Mouse (Mus musculus) erythroblast, embryonic 14.5 days (primary cell): ENCODE results near the gene Gchfr. TPM values are rescaled to one million over a fixed set of nuclear protein-coding genes. Genes with fewer than 3 reads are reported as not detected.
A peak's percentile ranks its signal among the peaks of the same experiment; 100 is the strongest.

Experiments used
- H3K27me3 ChIP-seq: 2 replicates; pipeline ENCODE4 v1.6.1; 2012; ENCODE audit warnings: inconsistent platforms; ENCODE audit not compliant: control insufficient read depth
- H3K36me3 ChIP-seq: 2 replicates; pipeline ENCODE4 v1.6.1; 2012; ENCODE audit warnings: mild to moderate bottlenecking, inconsistent platforms; ENCODE audit not compliant: control insufficient read depth
- H3K4me1 ChIP-seq: 2 replicates; pipeline ENCODE4 v1.6.1; 2012; ENCODE audit warnings: inconsistent platforms; ENCODE audit not compliant: control insufficient read depth
- H3K4me3 ChIP-seq: replicated peaks from 2 replicates; pipeline ENCODE3; 2012; ENCODE audit warnings: moderate library complexity, mild to moderate bottlenecking, inconsistent platforms
- H3K9me3 ChIP-seq: 2 replicates; pipeline ENCODE4 v1.6.1; 2012; ENCODE audit warnings: low read length, inconsistent platforms, mixed read lengths; ENCODE audit not compliant: control insufficient read depth
- GATA1 ChIP-seq: IDR thresholded peaks from 2 replicates; pipeline ENCODE4 v1.6.1; 2012; ENCODE audit warnings: low read length, inconsistent platforms, mixed read lengths
- TAL1 ChIP-seq: IDR thresholded peaks from 3 replicates; pipeline ENCODE4 v1.6.1; 2012; ENCODE audit warnings: low read length, inconsistent platforms, mixed read lengths
- polyA plus RNA-seq: library from polyadenylated mRNA; stranded (reverse); fragments of >175 nt; gene quantifications from 2 replicates; pipeline ENCODE4 v1.2.3, GENCODE M21; 2012

Gene Gchfr
- polyA plus RNA-seq, 1 experiment = 0.22 TPM

DNA sequence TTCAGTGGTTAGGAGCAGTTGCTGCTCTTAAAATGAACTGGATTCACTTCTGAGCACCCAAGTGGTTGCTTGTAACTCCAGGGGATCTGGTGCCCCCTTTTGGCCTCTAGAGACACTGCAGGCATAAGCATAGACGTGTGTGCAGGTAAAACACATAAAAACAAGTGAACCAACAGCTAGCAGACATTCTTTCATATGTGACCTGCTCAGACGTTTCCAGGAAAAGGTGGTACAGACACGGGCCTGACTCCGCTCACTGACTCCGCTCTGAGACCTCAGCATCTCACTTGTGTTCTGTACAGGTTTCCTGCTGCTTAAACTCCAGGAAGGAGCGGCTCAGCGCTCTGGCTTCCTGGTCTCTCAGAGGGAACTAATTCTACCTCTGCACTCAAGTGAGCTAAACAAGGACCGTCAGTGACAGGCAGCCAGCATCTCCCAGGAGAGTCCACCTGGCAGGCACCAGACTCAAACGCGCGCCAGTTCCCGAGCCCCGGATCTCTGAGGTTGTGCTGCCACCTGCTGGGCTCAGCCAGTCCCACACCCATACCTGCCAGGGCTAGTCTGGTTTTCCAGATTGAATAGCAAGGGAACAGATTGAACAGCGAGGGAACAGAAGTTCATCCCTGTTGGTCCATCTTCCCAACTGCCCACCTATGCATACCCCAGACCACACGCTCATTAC, 21.6 kb downstream of the Gchfr start:
- H3K4me1 ChIP-seq = peaks cover 13% of the 10 kb centered on the region
- H3K4me3 ChIP-seq = peak overlapping the region; percentile 59
- TF ChIP-seq TAL1 = no peak
- no peak for TF ChIP-seq GATA1
- no peaks in the 10 kb centered on the region for H3K9me3 ChIP-seq
- H3K27me3 ChIP-seq = no peaks in the 10 kb centered on the region
- H3K36me3 ChIP-seq = peaks cover 13% of the 10 kb centered on the region

DNA sequence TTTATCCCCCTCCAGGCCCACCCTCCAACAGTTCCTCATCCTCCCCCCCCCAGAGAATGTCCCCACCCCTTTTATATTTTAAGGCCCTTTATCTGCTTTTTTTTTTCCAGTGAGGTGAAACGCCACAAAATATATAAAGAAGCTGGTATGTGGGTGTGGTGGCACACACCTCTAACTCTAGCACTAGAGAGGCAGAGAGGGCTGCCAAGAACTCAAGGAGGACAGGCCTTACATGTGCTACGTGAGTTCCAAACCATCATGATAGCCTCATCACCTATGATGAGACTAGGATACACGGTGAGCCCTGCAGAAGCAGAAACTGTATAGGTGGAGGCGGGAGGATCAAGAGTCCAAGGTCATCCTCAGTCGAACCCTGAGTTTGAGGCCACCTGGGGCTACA, 23.4 kb downstream of the Gchfr start:
- peaks cover 4% of the 10 kb centered on the region for H3K36me3 ChIP-seq
- H3K4me3 ChIP-seq = no peak overlapping the region
- H3K4me1 ChIP-seq = peaks cover 13% of the 10 kb centered on the region
- no peak for TF ChIP-seq TAL1
- no peak for TF ChIP-seq GATA1
- no peaks in the 10 kb centered on the region for H3K9me3 ChIP-seq
- H3K27me3 ChIP-seq = no peaks in the 10 kb centered on the region

DNA sequence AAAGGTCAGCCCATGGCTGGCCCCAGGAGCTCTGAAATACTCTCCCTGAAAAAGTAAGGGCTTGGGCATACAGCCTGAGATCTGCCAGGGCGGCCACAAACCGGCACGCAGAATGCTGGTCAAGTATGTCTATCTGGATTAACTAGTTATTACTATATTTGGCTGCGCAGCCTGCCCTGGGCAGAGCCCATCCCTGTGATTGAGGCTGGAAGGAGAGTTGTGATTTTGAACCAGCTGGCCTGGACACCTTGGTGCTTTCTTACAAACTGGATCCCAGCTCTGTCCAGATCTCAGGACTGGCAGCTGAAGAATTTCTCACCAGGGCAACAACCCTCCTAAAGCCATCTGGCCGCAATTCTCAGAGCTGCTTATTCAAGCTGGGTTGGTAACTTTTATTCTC, 26.6 kb downstream of the Gchfr start:
- H3K27me3 ChIP-seq = no peaks in the 10 kb centered on the region
- TF ChIP-seq TAL1 = no peak
- TF ChIP-seq GATA1 = no peak

DNA sequence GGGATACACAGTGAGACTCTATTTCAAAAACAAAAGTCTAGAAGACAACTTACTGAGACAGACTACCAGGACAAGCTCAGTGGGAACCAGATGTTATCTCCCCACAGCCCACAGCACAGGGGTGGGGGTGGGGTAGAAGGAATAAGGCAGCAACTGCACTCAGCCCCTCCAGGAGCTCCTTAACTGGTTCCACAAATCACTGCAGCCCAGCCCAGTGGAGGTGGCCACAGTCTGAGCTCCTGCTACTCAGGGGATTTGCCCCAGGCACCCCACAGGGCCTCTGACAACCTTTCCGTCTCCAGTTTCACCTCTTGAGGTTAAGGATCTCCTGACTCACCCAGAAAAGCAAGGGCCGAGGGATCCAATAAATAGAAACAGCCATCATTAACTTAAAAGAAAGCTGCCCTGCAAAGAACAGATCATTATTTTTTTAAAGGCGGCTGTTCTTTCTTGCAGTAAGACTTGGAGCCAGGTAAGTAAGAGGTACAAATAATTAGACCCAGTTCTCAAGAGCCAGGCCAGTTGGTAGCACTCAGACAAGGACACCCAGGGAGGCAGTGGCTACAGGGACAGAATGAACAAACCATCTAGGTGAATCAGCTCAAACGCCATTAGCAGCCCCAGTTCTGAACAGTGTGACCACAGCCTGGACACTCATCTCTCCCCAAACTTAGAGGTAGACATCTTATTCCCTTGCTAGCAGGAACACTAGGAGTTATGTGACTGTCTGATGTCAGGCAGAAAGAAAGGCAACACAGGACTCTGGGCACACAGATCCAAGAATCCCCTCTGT, 28.9 kb downstream of the Gchfr start:
- H3K36me3 ChIP-seq = no peaks in the 10 kb centered on the region
- no peak for TF ChIP-seq GATA1
- no peak for TF ChIP-seq TAL1
- H3K9me3 ChIP-seq = no peaks in the 10 kb centered on the region
- no peaks in the 10 kb centered on the region for H3K27me3 ChIP-seq
- H3K4me1 ChIP-seq = peaks cover 7% of the 10 kb centered on the region
- no peak overlapping the region for H3K4me3 ChIP-seq

More for the DNA sequence above, 26.6 kb downstream of the Gchfr start:
- peaks cover 16% of the 10 kb centered on the region for H3K4me1 ChIP-seq
- H3K36me3 ChIP-seq = no peaks in the 10 kb centered on the region
- no peaks in the 10 kb centered on the region for H3K9me3 ChIP-seq
- H3K4me3 ChIP-seq = no peak overlapping the region

DNA sequence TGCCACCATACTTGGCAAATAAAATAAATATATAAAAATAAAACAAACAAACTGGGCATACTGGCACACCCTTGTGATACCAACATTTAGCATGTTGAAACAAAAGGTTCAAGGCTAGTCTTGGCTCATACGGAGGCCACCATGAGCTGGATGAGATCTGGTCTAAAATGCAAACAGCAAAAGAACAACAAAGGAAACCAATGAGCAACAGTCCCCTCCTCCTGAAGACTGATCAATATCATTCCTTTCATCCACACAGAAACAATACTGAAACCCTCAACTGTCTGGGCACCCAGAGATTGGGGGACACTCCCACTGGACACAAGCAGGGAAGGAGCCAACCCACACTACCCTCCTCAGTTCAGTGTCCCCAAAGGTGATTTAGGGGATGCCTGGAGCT, 29.9 kb downstream of the Gchfr start:
- peaks cover 7% of the 10 kb centered on the region for H3K4me1 ChIP-seq
- no peak for TF ChIP-seq GATA1
- no peak for TF ChIP-seq TAL1
- no peaks in the 10 kb centered on the region for H3K9me3 ChIP-seq
- H3K4me3 ChIP-seq = no peak overlapping the region
- no peaks in the 10 kb centered on the region for H3K27me3 ChIP-seq
- no peaks in the 10 kb centered on the region for H3K36me3 ChIP-seq

DNA sequence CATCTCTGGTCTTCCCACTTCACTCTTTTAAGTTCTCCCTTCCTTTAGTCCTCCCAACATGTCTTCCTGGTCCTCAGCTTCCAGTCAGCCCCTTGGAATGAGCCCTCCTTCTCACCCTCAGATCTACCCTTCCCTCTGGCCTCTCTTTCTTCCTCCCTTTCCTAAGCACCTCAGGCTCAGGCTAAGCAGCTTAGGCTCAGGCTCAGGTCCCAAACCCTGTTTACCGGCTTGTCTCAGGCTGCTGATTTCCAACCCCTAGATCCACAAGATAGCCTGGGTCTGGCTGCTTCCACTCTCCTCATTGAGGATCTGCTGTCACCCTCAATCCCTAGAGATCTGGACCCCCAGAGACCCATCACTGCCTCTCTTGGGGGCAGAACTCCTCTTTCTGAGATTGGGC, 30.5 kb downstream of the Gchfr start:
- no peaks in the 10 kb centered on the region for H3K9me3 ChIP-seq
- TF ChIP-seq GATA1 (no peak), TAL1 (no peak)
- no peaks in the 10 kb centered on the region for H3K27me3 ChIP-seq
- H3K36me3 ChIP-seq = no peaks in the 10 kb centered on the region
- H3K4me3 ChIP-seq = no peak overlapping the region
- H3K4me1 ChIP-seq = peaks cover 7% of the 10 kb centered on the region

DNA sequence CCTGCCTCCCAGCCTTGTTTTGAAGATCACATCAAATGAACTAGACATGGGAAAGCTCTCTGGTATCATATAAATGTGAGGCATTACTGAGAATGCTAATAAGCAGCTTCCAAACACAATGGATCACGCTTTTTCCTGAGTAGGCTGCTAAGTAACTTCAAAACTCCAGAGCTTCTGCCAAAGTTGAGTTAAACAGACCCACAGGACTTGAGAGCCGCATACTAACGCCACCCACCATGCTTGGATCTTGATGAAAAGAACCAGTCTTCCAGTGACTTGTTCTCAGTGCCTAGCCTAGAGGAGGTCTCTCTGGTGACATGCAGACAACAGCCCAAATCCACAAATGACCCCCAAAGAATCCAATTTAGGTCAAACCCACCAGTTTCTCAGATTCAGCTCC, 31.4 kb downstream of the Gchfr start:
- Histone ChIP-seq H3K36me3 (no peaks in the 10 kb centered on the region), H3K27me3 (no peaks in the 10 kb centered on the region), H3K4me3 (no peak overlapping the region), H3K4me1 (peaks cover 7% of the 10 kb centered on the region), H3K9me3 (no peaks in the 10 kb centered on the region)
- no peak for TF ChIP-seq GATA1
- no peak for TF ChIP-seq TAL1

DNA sequence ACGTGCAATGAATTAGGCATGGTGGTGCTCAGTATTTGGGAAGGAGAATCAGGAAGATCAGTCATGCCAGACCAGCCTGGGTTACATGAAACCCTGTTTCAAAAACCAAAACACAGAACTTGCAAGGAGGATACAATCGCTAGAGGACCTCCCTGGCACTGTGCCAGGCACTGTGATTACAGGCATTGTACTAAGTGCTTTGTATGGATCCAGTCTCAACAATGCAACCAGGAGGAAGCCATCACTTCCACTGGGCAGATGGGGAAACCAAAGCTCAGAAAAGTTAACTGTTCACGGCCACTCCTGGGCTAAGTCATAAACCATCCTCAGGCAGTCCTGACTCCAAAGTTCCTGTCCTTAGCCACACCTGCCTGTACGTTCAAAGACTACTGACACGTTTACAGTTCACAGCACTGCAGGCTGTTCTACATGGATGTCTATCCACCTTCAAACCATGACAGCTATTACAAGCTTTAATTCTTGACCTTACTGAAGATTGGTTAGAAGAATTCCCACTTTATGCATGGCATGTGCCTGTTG, 35.4 kb downstream of the Gchfr start:
- Histone ChIP-seq H3K4me1 (peaks cover 11% of the 10 kb centered on the region), H3K9me3 (no peaks in the 10 kb centered on the region), H3K4me3 (no peak overlapping the region), H3K36me3 (no peaks in the 10 kb centered on the region), H3K27me3 (no peaks in the 10 kb centered on the region)
- TF ChIP-seq TAL1 (no peak), GATA1 (no peak)

DNA sequence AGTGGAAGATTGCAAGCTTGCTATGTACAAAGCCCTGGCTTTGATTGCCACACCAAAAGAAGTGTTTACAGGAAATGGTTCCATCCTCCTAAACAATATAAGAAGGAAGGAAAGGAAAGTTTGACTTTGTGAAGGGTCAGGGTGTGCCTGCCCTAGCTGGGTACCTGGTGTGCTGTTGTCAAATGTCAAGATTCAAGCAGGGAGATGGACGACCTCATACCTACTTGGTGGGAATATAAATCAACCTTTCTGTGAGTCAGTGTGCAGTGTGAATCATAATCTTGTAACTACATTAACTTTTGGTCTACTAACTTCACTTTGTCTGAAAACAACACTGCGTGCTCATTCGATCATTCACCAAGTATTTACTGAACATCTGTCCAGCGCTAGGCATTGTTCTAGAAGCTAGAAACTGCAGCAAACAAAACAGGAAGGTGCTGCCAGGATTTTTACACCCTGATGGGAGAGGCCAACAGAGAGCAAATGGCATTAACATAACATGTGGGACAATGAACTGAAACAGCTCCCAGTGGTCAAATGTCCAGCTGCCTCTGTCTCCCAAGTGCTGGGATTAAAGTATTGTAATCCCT, 36.4 kb downstream of the Gchfr start:
- no peaks in the 10 kb centered on the region for H3K9me3 ChIP-seq
- no peaks in the 10 kb centered on the region for H3K36me3 ChIP-seq
- TF ChIP-seq TAL1 = no peak
- TF ChIP-seq GATA1 = no peak
- H3K4me1 ChIP-seq = peaks cover 16% of the 10 kb centered on the region
- H3K4me3 ChIP-seq = no peak overlapping the region
- H3K27me3 ChIP-seq = no peaks in the 10 kb centered on the region
